Comparison of ENCODE assay signal across 8 mouse cellular contexts in the genomic region with DNA sequence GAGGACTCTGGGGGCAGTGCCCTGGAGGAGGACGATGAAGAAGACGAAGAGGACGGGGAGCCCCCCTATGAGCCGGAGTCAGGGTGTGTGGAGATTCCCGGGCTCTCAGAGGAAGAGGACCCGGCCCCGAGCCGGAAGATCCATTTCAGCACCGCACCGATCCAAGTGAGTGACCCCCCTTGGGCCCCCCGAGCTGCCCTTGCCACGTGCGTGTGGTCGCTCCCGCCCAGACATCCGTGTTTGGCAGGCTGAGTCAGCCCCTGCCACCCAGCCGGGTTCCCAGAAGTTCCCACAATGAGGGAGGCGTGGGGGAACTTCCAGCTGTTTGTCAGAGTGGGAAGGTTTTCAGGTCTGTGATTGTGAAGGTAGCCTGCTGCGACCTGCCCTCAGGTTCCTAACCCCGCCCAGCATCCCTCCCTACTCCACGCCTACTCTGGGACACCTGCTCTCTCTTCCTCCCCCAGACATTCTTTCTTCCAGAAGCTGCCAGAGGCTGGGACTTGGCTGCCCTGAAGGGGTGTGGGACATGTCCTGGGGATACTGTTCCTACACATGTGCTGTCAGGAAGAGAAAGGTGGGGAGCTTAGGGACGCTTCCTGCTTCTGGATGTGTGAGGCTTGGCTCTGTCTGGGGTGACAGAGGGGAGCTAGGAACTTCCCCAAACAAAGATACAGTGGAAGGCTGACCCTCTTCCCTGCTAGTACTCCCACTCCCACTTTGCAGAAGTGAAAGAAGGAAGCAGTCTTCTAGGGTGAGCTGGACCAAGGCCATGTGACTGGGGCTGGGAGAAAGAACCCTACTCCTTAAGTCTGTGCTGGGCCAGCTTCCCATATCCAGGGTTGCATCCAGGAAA. TPM values are rescaled to one million over a fixed set of nuclear protein-coding genes. Genes with fewer than 3 reads are reported as not detected.
DNase-seq lines count a peak whose midpoint lies in the region; ATAC-seq lines count a peak whose summit lies in the region.

No protein-coding gene starts in this region.

- peak overlapping the region; percentile 61 for H3K27ac ChIP-seq in embryonic facial prominence, embryonic 15.5 days (replicated peaks)
- H3K27ac ChIP-seq in heart, embryonic 16.5 days (ENCODE audit: low read length): peak overlapping the region; percentile 94

- ATAC-seq in CD4-positive, CD25-positive, alpha-beta regulatory T cell, adult 4 months: no peak
- ATAC-seq in embryonic facial prominence, embryonic 15.5 days (ENCODE audit: insufficient number of reproducible peaks, low FRiP score, low TSS enrichment, low read depth): peak; percentile 8; the same call in 1 of the 2 replicates
- 0 out of 2 replicates have a peak, but pooled peaks have one; percentile 2 for ATAC-seq in heart, embryonic 16.5 days (replicated peaks; ENCODE audit: extremely low read depth, insufficient read depth, low FRiP score)
- peak; percentile 24 for ATAC-seq in megakaryocyte progenitor cell, adult 5-6 weeks (replicated peaks; ENCODE audit: poor library complexity)

- H3K4me3 ChIP-seq in embryonic facial prominence, embryonic 15.5 days (replicated peaks): peak overlapping the region; percentile 91
- peak overlapping the region; percentile 93 for H3K4me3 ChIP-seq in heart, embryonic 16.5 days (ENCODE audit: low read length)

- 2% methylated on average over 22 of the region's 22 CpGs for WGBS in embryonic facial prominence, embryonic 15.5 days
- 3% methylated on average over 22 of the region's 22 CpGs for WGBS in heart, embryonic 16.5 days

- H3K36me3 ChIP-seq in embryonic facial prominence, embryonic 15.5 days: peaks cover 24% of the 10 kb centered on the region
- H3K36me3 ChIP-seq in heart, embryonic 16.5 days (ENCODE audit: control insufficient read depth, insufficient read depth): peaks cover 11% of the 10 kb centered on the region; the same call in 1 of the 2 replicates

- H3K4me2 ChIP-seq in embryonic facial prominence, embryonic 15.5 days (replicated peaks): peak overlapping the region; percentile 94
- peak overlapping the region; percentile 98 for H3K4me2 ChIP-seq in heart, embryonic 16.5 days (ENCODE audit: low read depth, low read length)

- H3K4me1 ChIP-seq in embryonic facial prominence, embryonic 15.5 days: peaks cover 78% of the 10 kb centered on the region
- H3K4me1 ChIP-seq in heart, embryonic 16.5 days (ENCODE audit: control insufficient read depth, insufficient read depth, low read length): peaks cover 66% of the 10 kb centered on the region

- peak; percentile 61 for DNase-seq in CD4-positive, CD25-positive, alpha-beta regulatory T cell, adult 2 months (ENCODE audit: low read depth, low spot score)
- peak; percentile 71 for DNase-seq in MEL-GATA-1-ER (ENCODE audit: extremely low read depth, low read depth)
- peak; percentile 68 to 79 for DNase-seq in kidney, postnatal 4 days
- DNase-seq in thymus, postnatal 0 days (ENCODE audit: low spot score): peak; percentile 39

- no peaks in the 10 kb centered on the region for H3K27me3 ChIP-seq in embryonic facial prominence, embryonic 15.5 days
- H3K27me3 ChIP-seq in heart, embryonic 16.5 days (ENCODE audit: control insufficient read depth, insufficient read depth, low read length): no peaks in the 10 kb centered on the region

- H3K9me3 ChIP-seq in embryonic facial prominence, embryonic 15.5 days (replicated peaks): no peaks in the 10 kb centered on the region
- H3K9me3 ChIP-seq in heart, embryonic 16.5 days (replicated peaks; ENCODE audit: control insufficient read depth, low read length): no peaks in the 10 kb centered on the region

- H3K9ac ChIP-seq in embryonic facial prominence, embryonic 15.5 days: peak overlapping the region; percentile 93
- H3K9ac ChIP-seq in heart, embryonic 16.5 days (ENCODE audit: low read length): peak overlapping the region; percentile 95

RNA-seq across cellular contexts. Expression of gene Ppp1r9b, which starts 2.1 kb away (rescaled TPM):
- polyA plus RNA-seq in CD4-positive, CD25-positive, alpha-beta regulatory T cell, adult 4 months (2017; shearing (Covaris generic)): 10 to 100 TPM; 18.1 to 21.7 TPM
- 11.0 and 12.8 TPM in 2 replicates for polyA plus RNA-seq in embryonic facial prominence, embryonic 15.5 days (2015; fragmentation: Nextera tagmentation; extraction: Ambion mirVana)
- polyA plus RNA-seq in heart, embryonic 16.5 days (2015; fragmentation: Nextera tagmentation; extraction: Ambion mirVana): 5.8 and 6.4 TPM in 2 replicates
- total RNA-seq in megakaryocyte progenitor cell, adult 5-6 weeks (2015): 43.9 and 46.6 TPM in 2 replicates
- 81.9 and 107 TPM in 2 replicates for total RNA-seq in megakaryocyte progenitor cell, adult 5-6 weeks (2017)
- polyA plus RNA-seq in thymus, postnatal 0 days (2015; fragmentation: Nextera tagmentation; extraction: Ambion mirVana): 21.5 and 27.9 TPM in 2 replicates

RNA-seq across cellular contexts. Expression of gene Samd14, which starts 16.7 kb away (rescaled TPM):
- polyA plus RNA-seq in CD4-positive, CD25-positive, alpha-beta regulatory T cell, adult 4 months (2017; shearing (Covaris generic)): under 1 TPM; 0.87 to 0.94 TPM
- 29.7 and 33.9 TPM in 2 replicates for polyA plus RNA-seq in embryonic facial prominence, embryonic 15.5 days (2015; fragmentation: Nextera tagmentation; extraction: Ambion mirVana)
- polyA plus RNA-seq in heart, embryonic 16.5 days (2015; fragmentation: Nextera tagmentation; extraction: Ambion mirVana): 8.6 and 9.0 TPM in 2 replicates
- total RNA-seq in megakaryocyte progenitor cell, adult 5-6 weeks (2015): 2.3 and 6.1 TPM in 2 replicates
- 0.92 and 2.6 TPM in 2 replicates for total RNA-seq in megakaryocyte progenitor cell, adult 5-6 weeks (2017)
- polyA plus RNA-seq in thymus, postnatal 0 days (2015; fragmentation: Nextera tagmentation; extraction: Ambion mirVana): 6.7 and 7.0 TPM in 2 replicates

RNA-seq across cellular contexts. Expression of gene Sgca, which starts 16.9 kb away (rescaled TPM):
- not detected for polyA plus RNA-seq in CD4-positive, CD25-positive, alpha-beta regulatory T cell, adult 4 months (2017; shearing (Covaris generic))
- polyA plus RNA-seq in embryonic facial prominence, embryonic 15.5 days (2015; fragmentation: Nextera tagmentation; extraction: Ambion mirVana): 11.7 and 14.6 TPM in 2 replicates
- polyA plus RNA-seq in heart, embryonic 16.5 days (2015; fragmentation: Nextera tagmentation; extraction: Ambion mirVana): 27.9 and 29.4 TPM in 2 replicates
- not detected in 2 replicates for total RNA-seq in megakaryocyte progenitor cell, adult 5-6 weeks (2015)
- total RNA-seq in megakaryocyte progenitor cell, adult 5-6 weeks (2017): not detected in 2 replicates
- 0.22 and 0.30 TPM in 2 replicates for polyA plus RNA-seq in thymus, postnatal 0 days (2015; fragmentation: Nextera tagmentation; extraction: Ambion mirVana)

RNA-seq across cellular contexts. Expression of gene Hils1, which starts 25.6 kb away (rescaled TPM):
- polyA plus RNA-seq in CD4-positive, CD25-positive, alpha-beta regulatory T cell, adult 4 months (2017; shearing (Covaris generic)): not detected
- polyA plus RNA-seq in embryonic facial prominence, embryonic 15.5 days (2015; fragmentation: Nextera tagmentation; extraction: Ambion mirVana): 0.25 TPM in 1 of 2 replicates, not detected in the other
- 0.33 TPM in 1 of 2 replicates, not detected in the other for polyA plus RNA-seq in heart, embryonic 16.5 days (2015; fragmentation: Nextera tagmentation; extraction: Ambion mirVana)
- total RNA-seq in megakaryocyte progenitor cell, adult 5-6 weeks (2015): not detected in 2 replicates
- total RNA-seq in megakaryocyte progenitor cell, adult 5-6 weeks (2017): not detected in 2 replicates
- polyA plus RNA-seq in thymus, postnatal 0 days (2015; fragmentation: Nextera tagmentation; extraction: Ambion mirVana): not detected in 2 replicates

RNA-seq across cellular contexts. Expression of gene Pdk2, which starts 48.2 kb away (rescaled TPM):
- polyA plus RNA-seq in CD4-positive, CD25-positive, alpha-beta regulatory T cell, adult 4 months (2017; shearing (Covaris generic)): 10 to 100 TPM in 1 of 2 experiments, 1 to 10 TPM in 1; 8.5 to 13.3 TPM
- polyA plus RNA-seq in embryonic facial prominence, embryonic 15.5 days (2015; fragmentation: Nextera tagmentation; extraction: Ambion mirVana): 33.7 and 41.8 TPM in 2 replicates
- polyA plus RNA-seq in heart, embryonic 16.5 days (2015; fragmentation: Nextera tagmentation; extraction: Ambion mirVana): 141 and 148 TPM in 2 replicates
- total RNA-seq in megakaryocyte progenitor cell, adult 5-6 weeks (2015): 4.2 and 4.8 TPM in 2 replicates
- 0.71 and 1.4 TPM in 2 replicates for total RNA-seq in megakaryocyte progenitor cell, adult 5-6 weeks (2017)
- 13.0 and 13.9 TPM in 2 replicates for polyA plus RNA-seq in thymus, postnatal 0 days (2015; fragmentation: Nextera tagmentation; extraction: Ambion mirVana)
